Mouse (Mus musculus) intestine, postnatal 0 days (tissue): ENCODE results near the gene Ttc33. TPM values are rescaled to one million over a fixed set of nuclear protein-coding genes. Genes with fewer than 3 reads are reported as not detected.
A peak's percentile ranks its signal among the peaks of the same experiment; 100 is the strongest.

Experiments used
- ATAC-seq: fragments of 200-750 bp; cut with Nextera tagmentation; 2 replicates; pipeline ENCODE4 v1.8.0; 2017; ENCODE audit warnings: mild to moderate bottlenecking, moderate TSS enrichment, moderate library complexity
- H3K27ac ChIP-seq: fragments of 300-500 bp; sonication (generic); 2 replicates; pipeline ENCODE4 v1.5.1; 2014; ENCODE audit warnings: mild to moderate bottlenecking, low read depth, low read length, moderate library complexity
- H3K27me3 ChIP-seq: fragments of 300-500 bp; sonication (generic); replicated peaks from 2 replicates; pipeline ENCODE4 v1.6.1; 2014; ENCODE audit warnings: low read length, mixed read lengths; ENCODE audit not compliant: control insufficient read depth, insufficient read depth
- H3K36me3 ChIP-seq: fragments of 300-500 bp; sonication (generic); 2 replicates; pipeline ENCODE4 v1.6.1; 2014; ENCODE audit warnings: mild to moderate bottlenecking, moderate library complexity; ENCODE audit not compliant: control insufficient read depth, insufficient read depth
- H3K4me1 ChIP-seq: fragments of 300-500 bp; sonication (generic); replicated peaks from 2 replicates; pipeline ENCODE4 v1.6.1; 2014; ENCODE audit warnings: antibody characterized with exemption, low read length, mixed read lengths; ENCODE audit not compliant: control insufficient read depth, insufficient read depth
- H3K4me2 ChIP-seq: fragments of 300-500 bp; sonication (generic); replicated peaks from 2 replicates; pipeline ENCODE4 v1.6.1; 2014; ENCODE audit warnings: low read depth, mild to moderate bottlenecking, moderate library complexity
- H3K4me3 ChIP-seq: fragments of 300-500 bp; sonication (generic); 2 replicates; pipeline ENCODE4 v1.5.1; 2014; ENCODE audit warnings: low read depth, low read length
- H3K9ac ChIP-seq: fragments of 300-500 bp; sonication (generic); 2 replicates; pipeline ENCODE4 v1.6.1; 2014; ENCODE audit warnings: mild to moderate bottlenecking, low read depth, low read length
- H3K9me3 ChIP-seq: fragments of 300-500 bp; sonication (generic); 2 replicates; pipeline ENCODE4 v1.6.1; 2016; ENCODE audit warnings: mixed run types; ENCODE audit not compliant: control insufficient read depth
- CTCF ChIP-seq: sonication (generic); IDR thresholded peaks from 2 replicates; pipeline ENCODE4 v1.5.1; 2016; ENCODE audit warnings: low read depth, mild to moderate bottlenecking, control low read depth, antibody characterized with exemption, moderate library complexity
- WGBS: fragments of 180-500 bp; shearing (Covaris S2); extraction: QIAGEN DNeasy Blood & Tissue Kit; methylation state at CpG from one replicate; pipeline ENCODE4 v1.1.7; 2014; 5-methylcytosine and 5-hydroxymethylcytosine counted together
- polyA plus RNA-seq: library from polyadenylated mRNA; unstranded; fragments of >200 nt; fragmentation: Nextera tagmentation; extraction: Ambion mirVana; gene quantifications from 2 replicates; pipeline ENCODE4 v1.2.1, GENCODE M21; 2015

Ttc33 gene
- polyA plus RNA-seq, 1 experiment from 2014 or later = 26.0 TPM

DNA sequence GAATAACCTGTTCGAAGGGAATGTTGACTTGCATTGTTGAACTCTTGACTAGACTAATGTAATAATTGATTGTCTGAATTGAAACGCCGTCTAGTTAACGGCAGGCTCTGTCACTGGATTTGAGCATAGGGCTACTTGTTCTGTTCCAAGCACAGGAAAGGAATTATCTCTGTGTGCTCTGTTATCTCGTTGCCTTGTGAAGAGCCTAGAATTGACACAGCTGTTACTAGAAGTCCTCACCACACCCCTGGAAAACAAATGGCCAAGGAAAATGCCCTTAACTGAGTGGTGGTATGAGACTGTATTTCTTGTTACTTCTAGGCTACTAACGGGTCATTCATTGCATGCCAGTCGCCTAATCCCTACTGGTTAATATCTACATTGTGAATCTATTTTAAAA lies 52.7 kb downstream of the Ttc33 start:
- ATAC-seq = no peak
- no peaks in the 10 kb centered on the region for H3K9me3 ChIP-seq
- TF ChIP-seq CTCF = no peak
- no peak overlapping the region for H3K27ac ChIP-seq
- 62% methylated on average over 7 of the region's 7 CpGs for WGBS
- H3K4me2 ChIP-seq = peak overlapping the region; percentile 17; the same call in 1 of the 2 replicates
- H3K36me3 ChIP-seq = peaks cover 18% of the 10 kb centered on the region
- no peak overlapping the region for H3K4me3 ChIP-seq
- H3K27me3 ChIP-seq = no peaks in the 10 kb centered on the region
- H3K9ac ChIP-seq = no peak overlapping the region
- H3K4me1 ChIP-seq = peaks cover 3% of the 10 kb centered on the region

GRCm38 (mm10) chr15:5238553-5238952 lies 53.2 kb downstream of the Ttc33 start:
- Histone ChIP-seq H3K4me2 (peak overlapping the region; percentile 17; the same call in 1 of the 2 replicates), H3K4me3 (no peak overlapping the region), H3K27ac (no peak overlapping the region), H3K9ac (no peak overlapping the region), H3K4me1 (peaks cover 3% of the 10 kb centered on the region), H3K9me3 (no peaks in the 10 kb centered on the region), H3K36me3 (peaks cover 15% of the 10 kb centered on the region), H3K27me3 (no peaks in the 10 kb centered on the region)
- WGBS = 79% methylated on average over 4 of the region's 4 CpGs
- ATAC-seq = no peak
- TF ChIP-seq CTCF = no peak

GRCm38 (mm10) chr15:5239361-5239760 lies 54.0 kb downstream of the Ttc33 start:
- Histone ChIP-seq H3K9ac (no peak overlapping the region), H3K27ac (no peak overlapping the region), H3K4me2 (peak overlapping the region; percentile 88), H3K36me3 (peaks cover 11% of the 10 kb centered on the region; the same call in 1 of the 2 replicates), H3K4me3 (peak overlapping the region; percentile 74; the same call in 1 of the 2 replicates), H3K9me3 (no peaks in the 10 kb centered on the region), H3K4me1 (peaks cover 3% of the 10 kb centered on the region), H3K27me3 (no peaks in the 10 kb centered on the region)
- 65% methylated on average over 4 of the region's 4 CpGs for WGBS
- no peak for TF ChIP-seq CTCF
- no peak for ATAC-seq

DNA sequence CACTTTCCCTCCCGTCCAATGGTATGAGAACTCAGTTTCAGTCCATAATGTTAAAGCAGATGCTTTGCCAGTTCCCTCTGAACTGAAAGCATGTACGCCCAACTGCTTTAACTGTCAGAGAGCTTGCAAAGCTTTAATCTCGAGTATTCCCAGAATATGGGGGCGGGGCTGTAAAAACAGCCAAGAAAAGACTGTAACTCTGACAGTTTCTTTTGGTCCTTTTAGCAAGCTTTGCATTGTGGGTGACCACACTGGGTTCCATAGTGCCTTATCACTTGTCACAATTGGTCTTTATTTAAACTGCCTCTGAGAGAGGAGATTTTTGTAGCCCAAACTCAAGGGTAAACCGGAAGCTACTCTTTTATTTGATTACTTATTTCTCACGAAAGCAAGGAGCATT lies 54.6 kb downstream of the Ttc33 start:
- peaks cover 3% of the 10 kb centered on the region for H3K4me1 ChIP-seq
- no peaks in the 10 kb centered on the region for H3K27me3 ChIP-seq
- H3K4me3 ChIP-seq = peak overlapping the region; percentile 74
- H3K9me3 ChIP-seq = no peaks in the 10 kb centered on the region
- peaks cover 5% of the 10 kb centered on the region; the same call in 1 of the 2 replicates for H3K36me3 ChIP-seq
- TF ChIP-seq CTCF = no peak
- H3K27ac ChIP-seq = no peak overlapping the region
- peak overlapping the region; percentile 88 for H3K4me2 ChIP-seq
- ATAC-seq = no peak
- 55% methylated on average over 6 of the region's 6 CpGs for WGBS
- H3K9ac ChIP-seq = no peak overlapping the region

DNA sequence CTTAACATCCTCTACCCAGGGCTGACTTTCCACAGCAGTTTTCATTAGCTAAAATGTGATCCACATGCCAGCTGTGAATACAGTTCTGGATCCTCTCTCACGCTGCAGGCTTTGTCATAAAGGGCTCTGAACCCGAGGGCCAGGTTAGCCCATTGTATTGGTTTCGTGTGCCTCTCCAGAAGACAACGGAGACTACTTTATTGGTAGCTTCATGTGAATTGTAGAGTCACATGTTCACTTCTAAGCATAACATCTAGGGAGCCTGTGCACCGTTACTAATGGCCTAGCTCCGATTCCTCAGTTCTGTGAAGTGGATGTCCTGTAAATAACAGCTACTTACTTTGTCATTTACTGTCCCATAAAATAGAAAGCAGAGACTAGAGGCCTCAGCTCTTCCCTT lies 55.0 kb downstream of the Ttc33 start:
- 66% methylated on average over 6 of the region's 6 CpGs for WGBS
- no peak for ATAC-seq

DNA sequence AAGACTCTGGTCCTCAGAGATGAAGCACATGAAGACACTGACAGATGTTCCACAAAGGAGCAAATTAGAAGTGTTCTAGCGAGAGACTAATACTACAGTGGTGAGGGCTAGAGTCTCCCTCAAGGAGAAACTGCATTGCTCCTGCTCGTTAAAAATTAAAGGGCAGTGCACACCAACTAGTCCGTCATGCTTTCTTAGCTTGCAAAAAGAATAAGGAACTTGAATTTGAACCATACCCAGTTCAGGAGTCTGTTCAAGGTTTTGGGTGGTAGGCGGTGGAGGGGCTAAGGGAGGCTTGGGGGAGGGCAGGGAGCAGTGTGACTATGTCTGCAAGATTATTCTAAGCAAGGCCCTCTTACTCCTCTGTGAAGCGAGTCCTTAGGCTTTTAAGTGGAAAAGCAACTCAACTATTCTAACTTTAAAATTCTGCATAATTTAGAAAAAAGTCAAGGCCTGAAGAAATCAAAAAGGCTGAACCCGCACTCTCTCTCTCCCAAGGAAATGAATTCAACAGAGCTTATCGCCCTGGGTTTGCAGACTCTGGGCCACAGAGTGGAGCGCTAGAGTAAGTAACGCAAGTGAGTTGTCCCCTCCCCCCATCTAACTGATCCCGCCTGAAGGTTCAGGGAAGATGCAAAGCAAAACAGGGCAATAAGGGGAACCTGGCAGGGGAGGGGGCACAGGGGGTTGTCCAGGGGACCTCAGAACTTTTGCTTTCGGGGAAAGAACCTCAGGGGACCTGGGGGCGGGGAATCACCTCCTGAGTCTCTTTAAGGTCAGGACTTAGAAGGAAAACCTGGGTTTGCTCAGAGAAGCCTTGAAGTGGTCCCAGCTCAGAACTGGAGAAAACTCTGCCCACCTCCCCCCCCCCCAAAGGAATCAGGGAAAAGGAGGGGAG lies 56.2 kb downstream of the Ttc33 start:
- peak; percentile 64 for TF ChIP-seq CTCF
- Histone ChIP-seq H3K9ac (peak overlapping the region; percentile 40; the same call in 1 of the 2 replicates), H3K27ac (no peak overlapping the region; the same call in 1 of the 2 replicates), H3K27me3 (no peaks in the 10 kb centered on the region), H3K36me3 (peaks cover 4% of the 10 kb centered on the region; the same call in 1 of the 2 replicates), H3K4me2 (peak overlapping the region; percentile 88), H3K4me3 (peak overlapping the region; percentile 74), H3K9me3 (no peaks in the 10 kb centered on the region), H3K4me1 (peaks cover 3% of the 10 kb centered on the region)
- 44% methylated on average over 12 of the region's 12 CpGs for WGBS
- no peak for ATAC-seq

More for the DNA sequence above, 55.0 kb downstream of the Ttc33 start:
- no peak overlapping the region; the same call in 1 of the 2 replicates for H3K9ac ChIP-seq
- H3K4me2 ChIP-seq = peak overlapping the region; percentile 88
- H3K4me3 ChIP-seq = peak overlapping the region; percentile 74
- peaks cover 3% of the 10 kb centered on the region for H3K4me1 ChIP-seq
- H3K36me3 ChIP-seq = peaks cover 4% of the 10 kb centered on the region; the same call in 1 of the 2 replicates
- no peak for TF ChIP-seq CTCF
- no peaks in the 10 kb centered on the region for H3K9me3 ChIP-seq
- no peak overlapping the region for H3K27ac ChIP-seq
- no peaks in the 10 kb centered on the region for H3K27me3 ChIP-seq
